Mouse (Mus musculus): ENCODE data around the gene Chrm3. TPM values are rescaled to one million over a fixed set of nuclear protein-coding genes. Genes with fewer than 3 reads are reported as not detected.

Gene Chrm3
- polyA plus RNA-seq, 1 experiment from 2014 or later: 6.9 TPM

- 83% methylated on average over 6 of the region's 6 CpGs for WGBS
- H3K4me3 ChIP-seq (ENCODE audit: low read depth, low read length): no peak overlapping the region
- no peaks in the 10 kb centered on the region for H3K9me3 ChIP-seq (ENCODE audit: control insufficient read depth, low read depth, low read length)
- H3K27ac ChIP-seq (ENCODE audit: low read length): no peak overlapping the region
- H3K36me3 ChIP-seq (ENCODE audit: control insufficient read depth, insufficient read depth, low read length): no peaks in the 10 kb centered on the region
- no peaks in the 10 kb centered on the region for H3K4me1 ChIP-seq (ENCODE audit: control insufficient read depth, insufficient read depth, low read length)
- H3K4me2 ChIP-seq (replicated peaks; ENCODE audit: low read depth, low read length): no peak overlapping the region
- no peak for ATAC-seq (ENCODE audit: insufficient number of reproducible peaks, insufficient read depth, low FRiP score, low read depth)
- no peak overlapping the region for H3K9ac ChIP-seq (replicated peaks; ENCODE audit: low read depth, low read length)
- no peaks in the 10 kb centered on the region for H3K27me3 ChIP-seq (ENCODE audit: control insufficient read depth, insufficient read depth, low read length)
These were observed 274.3 kb downstream of the Chrm3 start for GRCm38 (mm10) chr13:10086336-10086735.

DNA sequence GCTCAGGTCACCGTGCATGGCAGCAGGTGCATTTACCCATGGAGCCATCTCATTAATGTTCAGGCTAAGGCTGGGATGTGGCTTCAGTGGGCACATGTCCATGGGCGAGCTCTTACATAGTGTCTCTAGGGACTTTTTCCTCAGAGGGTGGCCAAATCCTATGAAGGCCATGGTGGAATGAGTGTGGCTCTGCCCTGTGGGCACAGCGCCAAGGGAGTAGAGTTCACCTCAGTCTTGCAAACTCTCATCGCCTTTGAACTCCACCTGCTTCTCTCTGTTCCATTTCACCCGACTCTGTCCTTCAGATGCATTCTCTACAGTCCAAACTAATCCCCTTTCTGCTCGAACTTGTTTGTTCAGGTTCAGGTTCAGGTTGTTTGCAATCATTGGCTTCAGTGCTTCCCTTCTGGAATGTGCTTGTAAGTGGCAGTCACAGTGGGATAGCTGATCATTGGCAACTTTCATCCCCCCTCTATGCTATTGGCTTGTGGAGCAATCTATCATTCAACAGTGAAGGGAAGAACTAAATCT, 278.7 kb downstream of the Chrm3 start:
- no peaks in the 10 kb centered on the region for H3K4me1 ChIP-seq (ENCODE audit: control insufficient read depth, insufficient read depth, low read length)
- H3K9me3 ChIP-seq (ENCODE audit: control insufficient read depth, low read depth, low read length): no peaks in the 10 kb centered on the region
- no peak overlapping the region for H3K4me3 ChIP-seq (ENCODE audit: low read depth, low read length)
- H3K27ac ChIP-seq (ENCODE audit: low read length): no peak overlapping the region
- ATAC-seq (ENCODE audit: insufficient number of reproducible peaks, insufficient read depth, low FRiP score, low read depth): no peak
- no peaks in the 10 kb centered on the region for H3K27me3 ChIP-seq (ENCODE audit: control insufficient read depth, insufficient read depth, low read length)
- WGBS: 78% methylated on average over 6 of the region's 6 CpGs
- H3K9ac ChIP-seq (replicated peaks; ENCODE audit: low read depth, low read length): no peak overlapping the region
- H3K36me3 ChIP-seq (ENCODE audit: control insufficient read depth, insufficient read depth, low read length): no peaks in the 10 kb centered on the region
- no peak overlapping the region for H3K4me2 ChIP-seq (replicated peaks; ENCODE audit: low read depth, low read length)

DNA sequence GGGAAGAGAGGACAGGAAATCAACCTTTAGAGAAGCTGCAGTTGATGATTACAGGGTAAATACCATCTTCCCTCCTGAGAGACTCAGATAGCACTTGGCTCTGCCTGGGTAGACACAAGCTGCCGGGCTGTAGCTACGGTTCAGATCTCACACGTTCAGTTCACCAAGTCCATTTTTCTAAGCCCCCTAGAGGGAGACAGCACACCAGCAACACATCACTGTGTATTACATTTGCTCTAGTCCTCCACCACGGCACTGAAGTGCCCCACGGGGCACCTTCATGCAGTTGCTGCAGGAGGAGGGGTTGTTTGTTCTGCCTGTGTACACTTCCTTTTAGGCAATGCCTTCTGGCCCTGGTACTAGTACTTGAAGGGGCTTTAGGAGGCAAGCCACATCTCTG, 289.5 kb downstream of the Chrm3 start:
- Histone ChIP-seq H3K36me3 (ENCODE audit: control insufficient read depth, insufficient read depth, low read length) (no peaks in the 10 kb centered on the region), H3K4me3 (ENCODE audit: low read depth, low read length) (no peak overlapping the region), H3K9ac (replicated peaks; ENCODE audit: low read depth, low read length) (no peak overlapping the region), H3K4me1 (ENCODE audit: control insufficient read depth, insufficient read depth, low read length) (no peaks in the 10 kb centered on the region), H3K27me3 (ENCODE audit: control insufficient read depth, insufficient read depth, low read length) (no peaks in the 10 kb centered on the region), H3K9me3 (ENCODE audit: control insufficient read depth, low read depth, low read length) (no peaks in the 10 kb centered on the region), H3K27ac (ENCODE audit: low read length) (no peak overlapping the region), H3K4me2 (replicated peaks; ENCODE audit: low read depth, low read length) (no peak overlapping the region)
- peak; percentile 53; the same call in 1 of the 2 replicates for ATAC-seq (ENCODE audit: insufficient number of reproducible peaks, insufficient read depth, low FRiP score, low read depth)
- 10% methylated on average over 5 of the region's 5 CpGs for WGBS

DNA sequence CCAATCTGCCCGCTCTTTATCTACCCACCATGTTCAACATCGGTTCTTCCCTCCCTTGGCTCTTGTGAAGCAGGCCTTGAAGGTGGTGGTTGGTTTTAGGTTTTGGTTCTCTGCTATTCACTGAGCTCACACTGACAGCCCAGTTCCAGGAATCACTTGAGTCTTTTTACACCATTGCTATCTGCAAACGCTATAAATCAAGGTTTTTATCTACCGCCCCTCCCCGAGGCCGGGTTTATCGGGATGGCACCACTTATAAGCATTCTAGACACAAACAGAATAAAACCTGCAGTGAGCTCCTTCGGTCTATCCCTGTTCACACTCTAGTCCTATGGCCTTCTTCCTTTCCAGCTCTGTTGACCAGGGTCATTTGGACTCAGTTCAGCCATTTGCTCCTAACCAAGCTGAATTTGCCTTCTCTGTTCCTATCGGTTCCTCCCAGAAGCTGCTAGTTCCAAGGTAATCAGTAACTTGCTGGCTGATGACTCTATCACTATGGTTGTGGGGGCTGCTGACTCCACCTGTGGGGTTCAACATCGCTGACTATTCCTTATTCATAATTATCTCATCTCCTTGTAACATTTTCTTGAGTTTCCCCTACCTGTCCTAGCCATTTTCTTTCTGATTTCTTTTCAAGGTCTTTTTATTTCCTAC, 291.6 kb downstream of the Chrm3 start:
- Histone ChIP-seq H3K36me3 (ENCODE audit: control insufficient read depth, insufficient read depth, low read length) (no peaks in the 10 kb centered on the region), H3K4me2 (replicated peaks; ENCODE audit: low read depth, low read length) (no peak overlapping the region), H3K9me3 (ENCODE audit: control insufficient read depth, low read depth, low read length) (no peaks in the 10 kb centered on the region), H3K9ac (replicated peaks; ENCODE audit: low read depth, low read length) (no peak overlapping the region), H3K4me1 (ENCODE audit: control insufficient read depth, insufficient read depth, low read length) (no peaks in the 10 kb centered on the region), H3K27me3 (ENCODE audit: control insufficient read depth, insufficient read depth, low read length) (no peaks in the 10 kb centered on the region), H3K4me3 (ENCODE audit: low read depth, low read length) (no peak overlapping the region), H3K27ac (ENCODE audit: low read length) (no peak overlapping the region)
- no peak for ATAC-seq (ENCODE audit: insufficient number of reproducible peaks, insufficient read depth, low FRiP score, low read depth)
- WGBS: 87% methylated on average over 10 of the region's 10 CpGs

GRCm38 (mm10) chr13:10066829-10067618, 293.6 kb downstream of the Chrm3 start:
- WGBS: 39% methylated on average over 12 of the region's 12 CpGs
- Histone ChIP-seq H3K4me3 (ENCODE audit: low read depth, low read length) (no peak overlapping the region), H3K27me3 (ENCODE audit: control insufficient read depth, insufficient read depth, low read length) (no peaks in the 10 kb centered on the region), H3K4me1 (ENCODE audit: control insufficient read depth, insufficient read depth, low read length) (no peaks in the 10 kb centered on the region), H3K9ac (replicated peaks; ENCODE audit: low read depth, low read length) (no peak overlapping the region), H3K27ac (ENCODE audit: low read length) (no peak overlapping the region), H3K9me3 (ENCODE audit: control insufficient read depth, low read depth, low read length) (no peaks in the 10 kb centered on the region), H3K4me2 (replicated peaks; ENCODE audit: low read depth, low read length) (no peak overlapping the region), H3K36me3 (ENCODE audit: control insufficient read depth, insufficient read depth, low read length) (no peaks in the 10 kb centered on the region)
- no peak for ATAC-seq (ENCODE audit: insufficient number of reproducible peaks, insufficient read depth, low FRiP score, low read depth)

- WGBS: 72% methylated on average over 2 of the region's 2 CpGs
- Histone ChIP-seq H3K4me1 (ENCODE audit: control insufficient read depth, insufficient read depth, low read length) (no peaks in the 10 kb centered on the region), H3K9me3 (ENCODE audit: control insufficient read depth, low read depth, low read length) (no peaks in the 10 kb centered on the region), H3K9ac (replicated peaks; ENCODE audit: low read depth, low read length) (no peak overlapping the region), H3K27me3 (ENCODE audit: control insufficient read depth, insufficient read depth, low read length) (no peaks in the 10 kb centered on the region), H3K27ac (ENCODE audit: low read length) (no peak overlapping the region), H3K4me3 (ENCODE audit: low read depth, low read length) (no peak overlapping the region), H3K4me2 (replicated peaks; ENCODE audit: low read depth, low read length) (no peak overlapping the region), H3K36me3 (ENCODE audit: control insufficient read depth, insufficient read depth, low read length) (no peaks in the 10 kb centered on the region)
- ATAC-seq (ENCODE audit: insufficient number of reproducible peaks, insufficient read depth, low FRiP score, low read depth): no peak
These were observed 294.9 kb downstream of the Chrm3 start for GRCm38 (mm10) chr13:10065776-10066175.

- H3K4me2 ChIP-seq (replicated peaks; ENCODE audit: low read depth, low read length): no peak overlapping the region
- no peak for ATAC-seq (ENCODE audit: insufficient number of reproducible peaks, insufficient read depth, low FRiP score, low read depth)
- H3K27me3 ChIP-seq (ENCODE audit: control insufficient read depth, insufficient read depth, low read length): no peaks in the 10 kb centered on the region
- H3K4me1 ChIP-seq (ENCODE audit: control insufficient read depth, insufficient read depth, low read length): no peaks in the 10 kb centered on the region
- no peaks in the 10 kb centered on the region for H3K9me3 ChIP-seq (ENCODE audit: control insufficient read depth, low read depth, low read length)
- H3K36me3 ChIP-seq (ENCODE audit: control insufficient read depth, insufficient read depth, low read length): no peaks in the 10 kb centered on the region
- H3K9ac ChIP-seq (replicated peaks; ENCODE audit: low read depth, low read length): no peak overlapping the region
- H3K4me3 ChIP-seq (ENCODE audit: low read depth, low read length): no peak overlapping the region
- WGBS: 84% methylated on average over 5 of the region's 5 CpGs
- no peak overlapping the region for H3K27ac ChIP-seq (ENCODE audit: low read length)
These were observed 298.0 kb downstream of the Chrm3 start for GRCm38 (mm10) chr13:10062681-10063080.

- ATAC-seq (ENCODE audit: insufficient number of reproducible peaks, insufficient read depth, low FRiP score, low read depth): no peak
- no peaks in the 10 kb centered on the region for H3K27me3 ChIP-seq (ENCODE audit: control insufficient read depth, insufficient read depth, low read length)
- H3K36me3 ChIP-seq (ENCODE audit: control insufficient read depth, insufficient read depth, low read length): no peaks in the 10 kb centered on the region
- H3K4me2 ChIP-seq (replicated peaks; ENCODE audit: low read depth, low read length): no peak overlapping the region
- 52% methylated on average over 1 of the region's 1 CpGs for WGBS
- no peaks in the 10 kb centered on the region for H3K9me3 ChIP-seq (ENCODE audit: control insufficient read depth, low read depth, low read length)
- H3K27ac ChIP-seq (ENCODE audit: low read length): no peak overlapping the region
- no peak overlapping the region for H3K9ac ChIP-seq (replicated peaks; ENCODE audit: low read depth, low read length)
- no peaks in the 10 kb centered on the region for H3K4me1 ChIP-seq (ENCODE audit: control insufficient read depth, insufficient read depth, low read length)
- no peak overlapping the region for H3K4me3 ChIP-seq (ENCODE audit: low read depth, low read length)
These were observed 301.7 kb downstream of the Chrm3 start for GRCm38 (mm10) chr13:10058993-10059392.
